Mouse (Mus musculus) right cerebral cortex, postnatal 10 days (tissue): ENCODE results near the gene Inip.
"Not testable (repeated sequence)": the region's sequence is repeated elsewhere in the genome, so short reads cannot be mapped to it uniquely, and the experiment has no call there.

Experiments used
- DNase-seq, 2 experiments: peaks; one replicate each; pipeline ENCODE4 v3.0.0; 2021; ENCODE audit warnings: low spot score in 2 of 2

Inip gene

DNA sequence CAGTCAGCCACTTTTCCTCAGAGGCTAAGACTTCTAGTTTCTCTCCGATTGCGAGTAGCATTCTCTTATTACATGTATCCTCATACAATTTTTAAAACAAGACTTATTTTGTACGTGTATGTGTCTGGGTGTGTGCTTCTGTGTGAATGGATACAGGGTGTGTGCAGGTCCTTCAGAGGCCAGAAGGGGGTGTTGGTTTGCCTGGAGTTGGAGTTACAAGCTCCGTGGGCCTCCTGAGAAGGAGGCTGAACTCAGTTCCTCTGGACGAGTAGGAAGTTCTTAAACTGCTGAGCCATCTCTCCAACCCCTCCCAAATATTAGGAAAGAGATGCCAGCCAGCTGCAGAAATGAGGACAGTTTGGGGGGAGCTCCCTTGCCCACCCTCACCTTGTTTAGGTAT lies 7.0 kb upstream of the Inip start:
- no peak for DNase-seq

- no peak for DNase-seq
Observed at GRCm38 (mm10) chr4:59807521-59807920, 6.1 kb upstream of the Inip start.

DNA sequence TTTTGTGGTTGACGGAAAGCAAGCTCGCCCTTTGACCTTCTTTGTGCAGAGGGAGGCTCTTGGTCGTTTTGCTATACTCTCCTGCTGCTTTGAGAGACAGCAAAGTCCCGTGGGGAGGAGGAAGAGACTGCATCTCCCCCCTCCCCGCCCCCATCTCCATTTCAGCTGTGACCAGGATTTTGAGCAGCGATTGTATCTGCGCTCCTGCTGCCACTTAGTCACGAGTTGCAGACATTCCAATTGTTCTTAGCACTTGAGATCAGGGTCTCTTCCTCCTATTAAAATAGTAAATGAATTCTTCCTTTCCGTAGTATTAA lies 5.4 kb upstream of the Inip start:
- DNase-seq: no peak

GRCm38 (mm10) chr4:59805968-59806878 lies 4.8 kb upstream of the Inip start:
- peak in 1 of 2 experiments; percentile 62 for DNase-seq

DNA sequence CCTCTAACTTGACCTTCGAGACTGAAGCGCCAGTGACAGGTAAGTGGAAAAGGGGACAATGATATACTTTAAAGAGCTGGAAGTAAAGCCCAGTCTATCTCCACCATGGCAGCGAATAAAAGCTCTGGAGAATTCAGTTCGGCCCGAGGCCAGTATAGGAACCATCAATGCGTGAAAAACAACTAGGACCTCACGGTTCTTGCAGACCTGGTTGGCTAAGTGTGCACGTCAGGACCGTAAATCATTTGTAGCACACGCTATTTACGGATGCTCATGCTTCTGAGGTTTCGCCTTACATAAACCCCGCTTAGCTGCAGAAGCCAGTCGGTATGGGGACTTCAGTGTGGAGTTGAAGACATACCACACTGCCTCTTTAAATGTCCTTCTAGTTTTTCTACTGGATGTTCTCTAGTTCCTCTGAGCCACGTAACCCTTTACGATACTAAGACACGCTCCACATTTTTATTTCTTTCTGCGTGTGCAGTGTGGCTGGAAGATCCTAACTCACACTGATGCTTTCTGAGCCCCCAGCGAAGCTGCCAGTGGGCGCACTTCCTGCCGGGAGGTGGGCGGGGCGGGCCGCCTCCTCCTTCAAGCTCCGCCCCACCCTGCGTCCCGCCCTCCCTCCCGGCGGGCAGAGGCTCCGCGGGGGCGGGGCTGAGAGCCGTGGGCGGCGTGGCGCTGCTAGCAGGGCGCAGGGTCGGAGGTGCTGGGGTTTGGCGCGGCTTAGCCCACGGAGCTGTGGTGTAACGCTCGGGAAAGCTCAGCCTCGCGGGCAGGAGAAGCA lies 4.0 kb upstream of the Inip start, which contains the start of gene Snx30:
TSS of gene Snx30 (plus strand) at position 660 of the 787 bp plus-strand sequence.
- peak; percentile 93 for DNase-seq

- DNase-seq: no peak
Observed at GRCm38 (mm10) chr4:59804754-59805153, 3.4 kb upstream of the Inip start.

DNA sequence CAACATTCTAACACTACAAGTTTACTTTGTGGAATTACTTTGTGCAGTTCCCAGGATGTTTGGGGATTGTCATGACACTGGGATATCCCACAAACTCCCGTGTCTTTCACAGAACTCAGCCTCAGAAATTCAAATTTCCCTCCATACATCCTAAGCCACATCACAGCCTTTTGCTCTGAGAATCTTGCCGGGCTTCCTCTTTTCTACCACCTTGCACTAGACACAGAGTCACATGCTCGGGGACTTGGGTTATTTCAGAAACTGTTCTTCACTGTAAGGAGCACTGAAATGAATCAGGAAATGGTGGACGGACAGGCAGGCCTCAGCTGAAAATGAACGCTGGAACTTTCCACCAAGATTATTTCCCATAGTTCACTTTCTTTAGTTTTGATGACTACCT lies 2.0 kb upstream of the Inip start:
- DNase-seq: no peak

GRCm38 (mm10) chr4:59802792-59803191 lies 1.4 kb upstream of the Inip start:
- no peak for DNase-seq

GRCm38 (mm10) chr4:59802107-59802506 lies 718 bp upstream of the Inip start:
- no peak for DNase-seq

DNA sequence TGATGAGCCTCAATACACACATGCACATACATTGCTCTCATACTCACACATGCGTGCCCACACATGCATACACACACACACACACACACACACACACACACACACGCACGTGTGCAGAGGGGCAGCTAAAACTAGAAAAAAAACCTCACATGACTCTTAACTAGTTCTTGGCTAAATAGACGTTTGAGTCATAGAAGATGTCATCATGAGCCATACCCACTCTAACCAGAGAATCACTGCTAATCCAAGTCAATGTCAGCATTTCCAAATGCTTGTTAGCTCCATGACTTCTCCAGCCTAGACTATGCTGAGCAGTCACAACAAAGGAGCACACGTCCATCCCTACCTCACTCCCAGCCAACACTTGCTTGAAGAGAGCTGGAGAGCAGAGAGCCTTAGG lies 1.2 kb downstream of the Inip start:
- no peak for DNase-seq

GRCm38 (mm10) chr4:59795788-59796455 lies 5.5 kb downstream of the Inip start:
- DNase-seq: no peak

DNA sequence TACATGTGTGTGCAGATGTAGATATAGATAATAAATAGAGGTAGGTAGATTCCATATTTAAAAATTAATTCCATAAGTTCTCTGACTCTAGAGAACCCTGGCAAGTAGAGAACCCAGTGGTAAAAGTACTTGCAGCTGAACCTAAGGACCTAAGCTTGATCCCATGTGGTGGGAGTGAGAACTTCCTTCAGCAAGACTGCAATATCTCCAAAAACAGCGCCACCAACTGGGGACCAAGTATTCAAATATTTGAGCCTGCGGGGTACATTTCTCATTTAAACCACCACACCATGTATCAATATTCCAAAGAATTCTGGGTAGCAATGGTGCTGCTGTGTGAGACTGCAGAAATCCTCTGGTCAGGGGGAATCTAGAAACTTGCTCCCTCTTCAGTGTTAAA lies 7.3 kb downstream of the Inip start:
- no peak for DNase-seq

DNA sequence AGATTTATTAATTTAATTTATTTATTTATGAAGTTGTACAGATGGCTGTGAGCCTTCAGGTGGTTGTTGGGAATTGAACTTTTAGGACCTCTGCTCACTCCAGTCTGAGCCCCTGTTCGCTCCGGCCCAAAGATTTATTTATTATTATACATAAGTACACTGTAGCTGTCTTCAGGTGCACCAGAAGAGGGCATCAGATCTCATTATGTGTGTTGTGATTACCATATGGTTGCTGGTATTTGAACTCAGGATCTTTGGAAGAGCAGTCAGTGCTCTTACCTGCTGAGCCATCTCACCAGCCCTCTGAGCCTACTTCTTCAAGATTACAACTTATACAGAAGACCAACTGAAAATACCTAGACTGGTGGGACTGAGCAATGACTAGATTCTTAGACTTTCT lies 7.8 kb downstream of the Inip start:
- not testable (repeated sequence) for DNase-seq

- DNase-seq: no peak
Observed at GRCm38 (mm10) chr4:59789015-59789414, 12.4 kb downstream of the Inip start.

DNA sequence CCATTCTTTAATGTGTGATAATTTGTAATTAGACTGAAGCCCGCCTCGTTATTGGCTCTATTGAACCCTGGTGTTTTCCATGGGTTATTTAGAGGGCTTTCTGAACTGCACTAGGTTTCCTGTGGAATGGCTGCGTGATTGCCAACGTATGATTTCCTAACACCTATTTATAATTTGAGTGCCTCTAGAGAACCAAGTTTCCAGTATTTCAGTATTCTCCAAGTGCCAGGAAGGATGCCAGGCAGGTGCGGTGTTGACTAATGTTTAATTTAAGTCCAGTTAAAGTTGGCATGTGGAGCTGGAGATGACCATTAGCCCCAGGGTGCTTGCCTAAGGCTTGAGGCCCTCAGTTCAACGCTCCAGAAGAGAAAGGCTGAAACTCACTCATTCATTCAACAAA lies 14.3 kb downstream of the Inip start:
- no peak for DNase-seq

- peak; percentile 80 to 85 for DNase-seq
Observed at GRCm38 (mm10) chr4:59786661-59787060, 14.7 kb downstream of the Inip start.

DNA sequence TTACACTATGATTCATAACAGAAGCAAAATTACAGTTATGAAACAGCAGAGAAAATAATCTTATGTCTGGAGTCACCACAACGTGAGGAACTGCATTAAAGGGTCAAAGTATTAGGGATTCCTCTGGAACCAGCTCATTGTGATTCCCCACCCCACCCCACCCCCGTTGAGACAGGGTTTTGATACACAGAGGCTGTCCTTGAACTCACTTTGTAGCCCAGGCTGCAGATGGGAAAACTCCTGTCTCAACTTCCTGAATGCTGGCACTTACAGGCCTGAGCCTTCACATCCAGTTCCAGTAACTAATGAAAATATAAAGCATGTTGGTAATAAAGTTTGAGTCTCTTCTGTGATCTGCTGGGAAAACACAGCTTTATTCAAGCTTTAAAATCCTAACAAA lies 16.0 kb downstream of the Inip start:
- DNase-seq: no peak

- DNase-seq: peak; percentile 97 to 98
Observed at GRCm38 (mm10) chr4:59783685-59784279, 17.6 kb downstream of the Inip start.

GRCm38 (mm10) chr4:59782853-59783684 lies 18.3 kb downstream of the Inip start:
- DNase-seq: no peak

DNA sequence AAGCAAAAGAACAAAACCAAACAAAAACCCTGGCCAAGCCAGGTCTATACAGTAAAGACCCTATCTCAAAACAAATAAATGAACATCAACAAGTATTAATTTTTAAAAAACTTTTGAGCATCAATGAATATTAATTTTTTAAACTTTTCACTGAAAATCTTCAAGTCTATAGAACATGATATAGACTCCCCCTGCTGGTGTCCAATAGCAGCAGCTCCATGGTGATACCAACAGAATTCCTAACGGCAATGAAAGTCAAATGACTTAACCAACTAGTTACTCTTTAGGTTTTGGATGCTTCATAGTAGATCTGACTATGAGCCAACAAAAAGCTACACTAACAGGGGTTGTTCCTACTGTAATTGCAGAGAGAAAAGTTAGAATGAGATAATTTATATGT lies 20.8 kb downstream of the Inip start:
- DNase-seq: peak; percentile 38 to 44

GRCm38 (mm10) chr4:59777828-59778227 lies 23.6 kb downstream of the Inip start:
- no peak for DNase-seq
